Mouse (Mus musculus) lung, postnatal 0 days (tissue): ENCODE measurements around the gene Lancl3. TPM values are rescaled to one million over a fixed set of nuclear protein-coding genes. Genes with fewer than 3 reads are reported as not detected.
A peak's percentile ranks its signal among the peaks of the same experiment; 100 is the strongest.

ENCODE experiments used
- ATAC-seq: fragments of 200-750 bp; cut with Nextera tagmentation; 2 replicates; pipeline ENCODE4 v1.8.0; 2017; ENCODE audit warnings: moderate library complexity
- DNase-seq: peaks from one replicate; pipeline ENCODE4 v3.0.0-alpha.2; 2016; ENCODE audit warnings: low spot score
- H3K27ac ChIP-seq: fragments of 300-500 bp; sonication (generic); 2 replicates; pipeline ENCODE4 v1.5.1; 2014; ENCODE audit warnings: antibody characterized with exemption, mild to moderate bottlenecking, low read length, mixed read lengths
- H3K27me3 ChIP-seq: fragments of 300-500 bp; sonication (generic); replicated peaks from 2 replicates; pipeline ENCODE4 v1.6.1; 2014; ENCODE audit warnings: low read length, mixed read lengths; ENCODE audit not compliant: insufficient read depth
- H3K36me3 ChIP-seq: fragments of 300-500 bp; sonication (generic); 2 replicates; pipeline ENCODE4 v1.6.1; 2014; ENCODE audit warnings: low read length, mixed read lengths; ENCODE audit not compliant: insufficient read depth
- H3K4me1 ChIP-seq: fragments of 300-500 bp; sonication (generic); 2 replicates; pipeline ENCODE4 v1.6.1; 2014; ENCODE audit warnings: antibody characterized with exemption, low read depth, low read length, mixed read lengths; ENCODE audit not compliant: insufficient read depth
- H3K4me2 ChIP-seq: fragments of 300-500 bp; sonication (generic); replicated peaks from 2 replicates; pipeline ENCODE4 v1.6.1; 2014; ENCODE audit warnings: low read depth, mild to moderate bottlenecking, low read length, moderate library complexity, mixed read lengths
- H3K4me3 ChIP-seq: fragments of 300-500 bp; sonication (generic); 2 replicates; pipeline ENCODE4 v1.5.1; 2014; ENCODE audit warnings: low read depth, low read length
- H3K9ac ChIP-seq: fragments of 300-500 bp; sonication (generic); replicated peaks from 2 replicates; pipeline ENCODE4 v1.6.1; 2014; ENCODE audit warnings: low read depth, mild to moderate bottlenecking
- H3K9me3 ChIP-seq: fragments of 300-500 bp; sonication (generic); 2 replicates; pipeline ENCODE4 v1.6.1; 2016; ENCODE audit warnings: low read length, mixed read lengths
- CTCF ChIP-seq: IDR thresholded peaks from 2 replicates; pipeline ENCODE4 v1.5.1; 2016; ENCODE audit warnings: antibody characterized with exemption, mild to moderate bottlenecking
- EP300 ChIP-seq: IDR thresholded peaks from 2 replicates; pipeline ENCODE4 v1.6.1; 2016; ENCODE audit warnings: antibody characterized with exemption, mild to moderate bottlenecking, control low read depth
- WGBS: fragments of 180-500 bp; shearing (Covaris S2); extraction: QIAGEN DNeasy Blood & Tissue Kit; methylation state at CpG from one replicate; pipeline ENCODE4 v1.1.7; 2014; 5-methylcytosine and 5-hydroxymethylcytosine counted together
- polyA plus RNA-seq: library from polyadenylated mRNA; unstranded; fragments of >200 nt; fragmentation: Nextera tagmentation; extraction: Ambion mirVana; gene quantifications from 2 replicates; pipeline ENCODE4 v1.2.1, GENCODE M21; 2015

Gene Lancl3
- polyA plus RNA-seq, 1 experiment from 2014 or later = 0.54 TPM

GRCm38 (mm10) chrX:9205121-9205520, 5.4 kb downstream of the Lancl3 start:
- Histone ChIP-seq H3K9me3 (no peaks in the 10 kb centered on the region), H3K4me2 (no peak overlapping the region), H3K27me3 (no peaks in the 10 kb centered on the region), H3K9ac (no peak overlapping the region), H3K27ac (no peak overlapping the region), H3K36me3 (no peaks in the 10 kb centered on the region), H3K4me3 (no peak overlapping the region), H3K4me1 (no peaks in the 10 kb centered on the region)
- no peak for TF ChIP-seq EP300
- TF ChIP-seq CTCF = no peak
- ATAC-seq (no peak), DNase-seq (no peak)
- WGBS = 66% methylated on average over 2 of the region's 2 CpGs

- WGBS = 96% methylated on average over 2 of the region's 2 CpGs
- TF ChIP-seq EP300 (no peak), CTCF (peak; percentile 51)
- H3K27me3 ChIP-seq = no peaks in the 10 kb centered on the region
- no peaks in the 10 kb centered on the region for H3K4me1 ChIP-seq
- H3K9me3 ChIP-seq = no peaks in the 10 kb centered on the region
- no peak overlapping the region for H3K27ac ChIP-seq
- H3K4me2 ChIP-seq = no peak overlapping the region
- no peaks in the 10 kb centered on the region for H3K36me3 ChIP-seq
- H3K4me3 ChIP-seq = no peak overlapping the region
- ATAC-seq (no peak), DNase-seq (no peak)
- H3K9ac ChIP-seq = no peak overlapping the region
These were observed 16.5 kb downstream of the Lancl3 start for GRCm38 (mm10) chrX:9216244-9216643.

GRCm38 (mm10) chrX:9219570-9219969, 19.9 kb downstream of the Lancl3 start:
- no peak overlapping the region for H3K27ac ChIP-seq
- no peaks in the 10 kb centered on the region for H3K27me3 ChIP-seq
- no peak overlapping the region for H3K9ac ChIP-seq
- no peak for ATAC-seq
- 69% methylated on average over 3 of the region's 3 CpGs for WGBS
- no peak for DNase-seq
- TF ChIP-seq EP300 (no peak), CTCF (no peak)
- no peaks in the 10 kb centered on the region for H3K9me3 ChIP-seq
- no peak overlapping the region for H3K4me3 ChIP-seq
- no peak overlapping the region for H3K4me2 ChIP-seq
- H3K4me1 ChIP-seq = no peaks in the 10 kb centered on the region
- H3K36me3 ChIP-seq = no peaks in the 10 kb centered on the region

GRCm38 (mm10) chrX:9221206-9221605, 21.5 kb downstream of the Lancl3 start:
- H3K27me3 ChIP-seq = no peaks in the 10 kb centered on the region
- H3K4me2 ChIP-seq = no peak overlapping the region
- H3K27ac ChIP-seq = no peak overlapping the region
- 27% methylated on average over 6 of the region's 6 CpGs for WGBS
- no peaks in the 10 kb centered on the region for H3K4me1 ChIP-seq
- TF ChIP-seq EP300 (no peak), CTCF (peak; percentile 67)
- no peaks in the 10 kb centered on the region for H3K9me3 ChIP-seq
- no peak overlapping the region for H3K9ac ChIP-seq
- H3K4me3 ChIP-seq = no peak overlapping the region
- peak; percentile 12 for DNase-seq
- no peaks in the 10 kb centered on the region for H3K36me3 ChIP-seq
- ATAC-seq = no peak

- Histone ChIP-seq H3K9me3 (no peaks in the 10 kb centered on the region), H3K27me3 (no peaks in the 10 kb centered on the region), H3K4me2 (no peak overlapping the region), H3K4me3 (no peak overlapping the region), H3K27ac (no peak overlapping the region), H3K36me3 (no peaks in the 10 kb centered on the region), H3K4me1 (no peaks in the 10 kb centered on the region), H3K9ac (no peak overlapping the region)
- ATAC-seq (no peak), DNase-seq (no peak)
- TF ChIP-seq EP300 (no peak), CTCF (no peak)
- WGBS = 86% methylated on average over 4 of the region's 4 CpGs
These were observed 22.0 kb downstream of the Lancl3 start for GRCm38 (mm10) chrX:9221736-9222135.

- peak; percentile 26 for DNase-seq
- H3K9ac ChIP-seq = no peak overlapping the region
These were observed 22.9 kb downstream of the Lancl3 start for GRCm38 (mm10) chrX:9222412-9223221.

More at GRCm38 (mm10) chrX:9222412-9223221, 22.9 kb downstream of the Lancl3 start:
- Histone ChIP-seq H3K27me3 (no peaks in the 10 kb centered on the region), H3K4me2 (no peak overlapping the region), H3K4me3 (no peak overlapping the region), H3K27ac (no peak overlapping the region), H3K9me3 (no peaks in the 10 kb centered on the region), H3K4me1 (no peaks in the 10 kb centered on the region), H3K36me3 (no peaks in the 10 kb centered on the region)
- WGBS = 79% methylated on average over 3 of the region's 3 CpGs
- no peak for TF ChIP-seq EP300
- ATAC-seq = no peak; the same call in 1 of the 2 replicates
